Mouse (Mus musculus): ENCODE results near the gene Gm11027.

The Gm11027 gene

DNA sequence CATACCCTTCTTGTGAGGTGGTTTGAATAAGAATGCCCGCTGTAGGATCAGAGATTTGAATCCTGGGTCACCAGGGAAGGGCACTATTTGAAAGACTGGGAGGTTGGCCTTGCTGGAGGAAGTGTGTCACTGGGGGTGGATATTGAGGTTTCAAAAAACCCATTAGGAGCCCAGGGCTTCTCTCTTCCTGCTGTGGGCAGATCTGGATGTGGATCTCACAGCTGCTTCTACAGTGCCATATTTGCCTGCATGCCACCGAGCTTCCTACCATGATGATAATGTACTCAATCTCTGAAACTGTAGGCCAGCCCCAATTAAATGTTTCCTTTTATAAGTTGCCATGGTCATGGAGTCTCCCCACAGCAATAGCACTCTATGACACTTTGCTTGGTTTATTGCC, 4.0 kb downstream of the Gm11027 start:
- no peak for DNase-seq (ENCODE audit: low spot score in 2 of 2)

GRCm38 (mm10) chr12:116280149-116280652, 5.0 kb downstream of the Gm11027 start:
- DNase-seq (ENCODE audit: low spot score in 2 of 2) = no peak

DNA sequence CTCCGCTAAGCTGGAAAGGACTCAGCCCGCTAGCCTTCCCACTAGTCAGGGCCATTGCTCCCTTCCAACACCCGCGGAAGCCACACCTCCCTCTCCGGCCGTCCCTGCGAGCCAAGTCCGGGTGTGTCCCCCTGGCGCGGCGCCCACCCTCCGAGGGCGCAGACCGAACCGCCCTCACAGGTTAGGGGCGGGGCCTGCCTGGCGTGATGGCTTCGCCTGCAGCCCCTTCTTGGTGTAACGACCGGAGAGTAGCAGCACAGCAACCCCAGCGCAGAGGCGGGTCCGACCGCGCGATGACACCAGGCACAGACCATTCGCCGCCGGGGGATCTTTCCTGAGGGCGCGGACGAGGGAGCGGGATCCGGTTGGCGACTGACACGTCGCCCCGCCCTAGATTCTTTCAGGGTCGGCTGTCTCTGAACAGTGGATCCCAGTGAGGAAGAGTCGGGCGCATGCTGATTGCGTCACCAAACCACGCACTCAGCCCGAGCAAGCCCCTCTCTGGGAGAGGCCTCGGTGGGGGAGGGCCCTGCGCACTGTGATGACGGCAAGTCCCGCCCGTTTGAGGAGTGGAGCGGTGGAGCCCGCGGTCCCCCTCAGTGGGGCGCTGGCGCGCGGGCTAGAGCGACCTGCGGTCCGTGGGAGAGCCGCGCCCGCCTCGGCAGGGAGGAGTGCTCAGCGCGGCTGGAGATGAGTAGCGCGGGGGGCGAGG, 5.6 kb downstream of the Gm11027 start, which contains the start of gene Esyt2:
Esyt2 (plus strand) TSS at position 544 of the 712 bp plus-strand sequence.
- DNase-seq (ENCODE audit: low spot score in 2 of 2) = peak; percentile 99 to 100

DNA sequence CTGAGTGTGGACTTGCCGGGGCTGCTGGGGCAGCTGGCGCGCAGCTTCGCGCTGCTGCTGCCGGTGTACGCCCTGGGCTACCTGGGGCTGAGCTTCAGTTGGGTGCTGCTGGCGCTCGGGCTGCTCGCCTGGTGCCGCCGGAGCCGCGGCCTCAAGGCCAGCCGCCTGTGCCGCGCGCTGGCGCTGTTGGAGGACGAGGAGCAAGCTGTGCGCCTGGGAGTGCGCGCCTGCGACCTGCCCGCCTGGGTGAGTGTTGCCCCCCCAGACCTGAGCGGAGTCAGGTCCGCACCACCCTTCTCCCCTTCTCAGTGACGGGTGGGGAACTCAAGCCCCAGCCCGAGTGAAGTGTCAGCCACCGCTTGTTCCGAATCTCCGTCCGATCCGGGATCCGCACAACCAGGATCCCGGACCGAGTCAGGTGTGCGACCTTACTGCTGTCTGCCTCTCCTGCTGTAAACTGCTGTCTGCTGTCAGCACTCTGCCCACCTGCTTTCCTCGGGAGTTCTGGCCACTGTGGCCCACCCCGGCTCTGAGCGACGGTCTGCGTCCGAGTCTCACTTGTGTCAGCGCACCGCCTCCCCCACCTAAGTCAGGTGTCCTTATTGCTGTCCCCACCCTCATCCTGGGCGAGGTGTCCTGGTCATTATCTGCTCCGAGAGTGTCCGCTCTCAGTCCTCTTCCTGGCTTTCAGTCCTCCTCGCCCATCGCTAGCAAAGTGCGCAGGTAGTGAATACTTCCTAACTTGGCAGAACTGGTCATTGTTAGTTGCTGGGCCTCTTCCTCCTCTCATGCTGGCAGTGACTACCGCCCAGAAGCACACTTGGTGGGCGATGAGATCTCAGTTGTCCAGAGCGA, 6.5 kb downstream of the Gm11027 start:
- no peak for DNase-seq (ENCODE audit: low spot score in 2 of 2)

DNA sequence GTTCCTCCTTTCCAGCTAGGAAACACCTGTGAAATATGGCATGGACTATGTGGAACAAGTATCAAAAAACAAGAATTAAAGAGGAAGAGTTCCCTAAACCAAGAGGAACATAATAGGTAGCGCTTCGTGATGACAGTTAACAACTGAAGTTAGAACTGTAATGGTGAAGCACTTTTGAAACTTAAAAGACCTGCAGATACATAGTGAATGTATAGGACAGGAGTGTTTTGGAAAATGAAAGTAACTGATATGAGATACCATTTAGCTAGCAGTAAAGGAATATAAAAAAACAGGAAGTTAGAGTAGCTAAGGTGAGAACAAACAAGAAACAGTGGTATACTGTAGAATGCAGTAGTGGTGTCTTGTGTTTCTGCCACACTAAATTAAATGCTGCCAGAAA, 7.7 kb downstream of the Gm11027 start:
- no peak for DNase-seq (ENCODE audit: low spot score in 2 of 2)

- DNase-seq (ENCODE audit: low spot score in 2 of 2) = no peak
Measured at GRCm38 (mm10) chr12:116283511-116283910, 8.3 kb downstream of the Gm11027 start.

GRCm38 (mm10) chr12:116293185-116293584, 18.0 kb downstream of the Gm11027 start:
- no peak for DNase-seq (ENCODE audit: low spot score in 2 of 2)

DNA sequence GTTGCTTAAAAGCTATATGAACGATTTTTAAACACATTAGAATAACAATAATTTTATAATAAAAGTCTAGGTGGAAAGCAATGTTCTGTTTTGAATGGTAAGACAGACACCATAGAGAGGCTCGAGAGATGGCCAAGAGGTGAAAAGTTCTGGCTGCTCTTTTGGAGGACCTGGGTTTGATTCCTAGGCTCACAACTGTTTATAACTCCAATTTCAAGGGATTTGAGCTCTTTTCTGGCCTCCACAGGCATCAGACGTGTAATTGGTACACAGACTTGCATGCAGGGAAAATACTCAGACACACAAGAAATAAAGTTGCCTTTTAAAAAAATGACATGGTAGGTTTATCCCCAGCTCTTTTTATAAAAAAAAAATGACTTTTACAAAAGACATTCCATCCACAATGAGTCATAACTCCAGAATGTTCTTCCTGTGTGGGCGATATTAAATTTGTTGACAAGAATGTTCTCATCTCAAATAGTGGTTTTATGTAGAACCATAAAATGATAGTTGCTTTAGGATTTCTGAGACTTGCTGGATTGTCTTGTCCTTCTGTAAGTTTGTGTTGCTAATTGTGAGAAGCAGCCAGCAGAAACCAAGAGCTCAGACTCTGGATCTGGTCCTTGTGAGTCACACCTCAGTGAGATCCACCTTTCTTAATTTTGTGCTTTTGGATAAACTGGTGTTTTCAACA, 18.6 kb downstream of the Gm11027 start:
- no peak for DNase-seq (ENCODE audit: low spot score in 2 of 2)

- DNase-seq (ENCODE audit: low spot score in 2 of 2) = no peak
Measured at GRCm38 (mm10) chr12:116299906-116300305, 24.7 kb downstream of the Gm11027 start.

DNA sequence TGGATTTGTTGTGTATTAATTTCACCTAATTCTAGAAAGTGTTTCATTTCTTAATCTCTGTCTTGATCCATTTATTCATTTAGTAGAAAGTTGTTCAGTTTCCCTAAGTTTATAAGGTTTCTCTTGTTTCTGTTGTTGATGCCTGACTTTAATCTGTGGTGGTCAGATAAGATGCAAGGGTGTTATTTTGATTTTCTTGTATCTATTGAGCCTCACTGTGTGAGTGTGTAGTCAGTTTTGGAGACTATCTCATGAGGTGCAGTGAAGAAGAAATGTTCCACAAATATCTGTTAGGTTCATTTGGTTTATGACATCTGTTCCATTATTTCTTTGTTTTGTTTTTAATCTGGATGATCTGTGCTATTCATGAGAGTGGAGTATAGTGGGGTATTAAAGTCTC, 27.0 kb downstream of the Gm11027 start:
- DNase-seq (ENCODE audit: low spot score in 2 of 2) = no peak

DNA sequence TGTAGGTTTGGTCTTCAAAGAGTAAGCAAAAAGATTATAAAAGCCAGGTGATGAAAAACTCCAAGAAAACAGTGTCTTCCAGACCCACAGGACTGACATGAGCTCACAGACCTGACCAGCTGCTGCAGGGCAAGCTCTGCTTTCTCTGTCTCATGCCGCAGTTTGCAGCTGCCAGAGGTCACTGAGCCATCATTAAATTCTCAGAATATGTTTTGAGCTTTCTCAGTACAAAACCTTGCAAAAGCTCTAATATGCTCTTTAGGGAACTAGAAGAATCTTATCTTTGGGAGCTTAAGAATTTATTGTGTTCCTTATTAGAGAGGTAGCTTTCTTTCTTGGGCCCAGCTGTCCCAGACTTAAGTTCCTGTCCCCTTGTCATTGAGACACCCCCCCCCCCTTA, 30.9 kb downstream of the Gm11027 start:
- DNase-seq (ENCODE audit: low spot score in 2 of 2) = no peak

- no peak for DNase-seq (ENCODE audit: low spot score in 2 of 2)
Measured at GRCm38 (mm10) chr12:116307870-116308269, 32.7 kb downstream of the Gm11027 start.

DNA sequence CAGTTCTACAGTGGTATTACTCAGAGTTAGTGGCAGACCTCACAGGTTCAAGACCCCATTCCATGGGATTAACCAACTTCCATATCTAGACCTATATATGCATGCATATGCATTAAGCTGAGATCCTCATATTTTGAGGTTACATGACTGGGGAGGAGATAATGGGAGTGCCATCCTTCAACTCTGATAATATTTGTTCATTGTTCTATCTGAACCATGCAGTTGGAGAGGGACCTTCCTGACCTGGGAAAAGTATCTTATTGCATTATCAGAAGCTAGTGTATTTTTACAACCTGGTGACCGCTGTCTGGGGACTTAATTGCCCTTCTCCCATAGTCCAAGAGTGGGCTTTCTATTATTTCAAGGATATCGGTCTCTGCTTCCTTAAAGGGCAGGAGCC, 33.4 kb downstream of the Gm11027 start:
- DNase-seq (ENCODE audit: low spot score in 2 of 2) = no peak

DNA sequence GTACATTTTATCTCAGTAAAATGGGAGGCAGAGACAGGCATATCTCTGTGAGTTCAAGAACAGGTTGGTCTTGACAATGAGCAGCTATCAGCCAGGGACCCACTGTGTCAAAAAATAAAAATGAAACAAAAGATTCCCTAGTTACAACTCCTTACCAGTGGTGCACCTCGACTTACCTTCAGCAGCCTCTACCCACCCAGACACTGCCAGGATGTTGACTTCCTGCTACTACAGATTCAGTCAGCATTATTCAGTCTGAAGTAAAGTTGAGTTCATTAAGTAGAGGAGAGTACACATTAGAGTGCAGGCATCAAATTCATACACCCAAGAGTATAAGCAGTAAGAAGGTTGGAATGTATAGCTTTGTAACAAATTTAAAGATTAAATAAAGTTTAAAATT, 38.6 kb downstream of the Gm11027 start:
- no peak for DNase-seq (ENCODE audit: low spot score in 2 of 2)

DNA sequence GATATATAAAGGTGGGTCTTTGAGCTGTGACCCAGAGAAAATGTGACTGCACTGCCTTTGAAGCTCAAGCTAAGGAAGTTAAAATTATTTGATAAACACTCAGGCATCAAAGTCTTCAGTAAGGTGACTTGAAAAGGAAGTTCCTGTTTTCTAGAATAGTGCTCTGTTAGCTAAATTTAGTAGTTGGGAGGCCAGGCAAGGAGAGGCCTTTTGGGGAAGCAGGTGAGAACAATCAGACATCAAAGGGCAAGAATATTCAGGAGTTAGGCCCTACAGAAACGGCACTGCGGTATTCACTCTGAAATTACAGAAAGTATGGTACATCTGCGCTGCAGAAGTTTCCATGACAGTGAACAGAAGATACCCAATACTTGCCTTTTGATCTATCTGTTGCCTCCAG, 40.3 kb downstream of the Gm11027 start:
- no peak for DNase-seq (ENCODE audit: low spot score in 2 of 2)

GRCm38 (mm10) chr12:116317818-116318217, 42.6 kb downstream of the Gm11027 start:
- no peak for DNase-seq (ENCODE audit: low spot score in 2 of 2)
